Mouse (Mus musculus) megakaryocyte, embryonic 14.5 days (primary cell): ENCODE measurements around the gene Sdhc.

Experiments
- FLI1 ChIP-seq: IDR thresholded peaks from 2 replicates; pipeline ENCODE4 v1.6.1; 2012; ENCODE audit warnings: low read length, inconsistent platforms, mixed read lengths
- GATA1 ChIP-seq: IDR thresholded peaks from 3 replicates; pipeline ENCODE4 v1.6.1; 2012; ENCODE audit warnings: mixed read lengths, low read length, inconsistent platforms, borderline replicate concordance

- TF ChIP-seq GATA1, result no peak
- TF ChIP-seq FLI1, result no peak
These were observed 56.0 kb downstream of the Sdhc start for GRCm38 (mm10) chr1:171094424-171094823.
